Mouse (Mus musculus) myocyte (in vitro differentiated cells): ENCODE data around the gene Fez2. TPM values are rescaled to one million over a fixed set of nuclear protein-coding genes. Genes with fewer than 3 reads are reported as not detected.

Experiments used
- H3K27me3 ChIP-seq: one replicate; pipeline ENCODE4 v1.6.1; 2011; ENCODE audit not compliant: control insufficient read depth, insufficient read depth, insufficient read length
- H3K36me3 ChIP-seq: one replicate; pipeline ENCODE4 v1.6.1; 2011; ENCODE audit not compliant: control insufficient read depth, insufficient read depth
- H3K4me2 ChIP-seq: one replicate; pipeline ENCODE4 v1.6.1; 2011; ENCODE audit warnings: low read depth, control low read depth
- H3K4me3 ChIP-seq: one replicate; pipeline ENCODE4 v1.5.1; 2011; ENCODE audit warnings: mild to moderate bottlenecking, control low read depth, moderate library complexity
- H3K79me2 ChIP-seq: one replicate; pipeline ENCODE4 v1.6.1; 2011; ENCODE audit not compliant: control insufficient read depth, insufficient read depth
- H3ac ChIP-seq: one replicate; pipeline ENCODE4 v1.6.1; 2011; ENCODE audit not compliant: control insufficient read depth, insufficient read length
- CEBPB ChIP-seq: IDR thresholded peaks from 2 replicates; pipeline ENCODE4 v1.6.1; 2011; ENCODE audit warnings: mild to moderate bottlenecking, moderate library complexity; ENCODE audit not compliant: poor library complexity, insufficient read depth, severe bottlenecking
- E2F4 ChIP-seq: IDR thresholded peaks from one replicate; pipeline ENCODE4 v1.6.1; 2011; ENCODE audit warnings: mild to moderate bottlenecking, control low read depth, moderate library complexity; ENCODE audit not compliant: insufficient read depth
- MAX ChIP-seq: IDR thresholded peaks from one replicate; pipeline ENCODE4 v1.6.1; 2011; ENCODE audit warnings: low read depth, mild to moderate bottlenecking, control low read depth
- MYOD1 ChIP-seq, 3 experiments: IDR thresholded peaks; one replicate each; pipeline ENCODE4 v1.6.1; 2011; ENCODE audit warnings: control low read depth in 2 of 3, low read depth in 2 of 3, mild to moderate bottlenecking in 2 of 3, moderate library complexity in 1 of 3; ENCODE audit not compliant: insufficient read length in 2 of 3, control insufficient read depth in 1 of 3
- MYOG ChIP-seq, 3 experiments: IDR thresholded peaks; one replicate each; pipeline ENCODE4 v1.6.1; 2011; ENCODE audit warnings: control low read depth in 2 of 3, low read depth in 2 of 3, mild to moderate bottlenecking in 2 of 3; ENCODE audit not compliant: insufficient read length in 2 of 3, control insufficient read depth in 1 of 3, insufficient read depth in 1 of 3
- POLR2A ChIP-seq: IDR thresholded peaks from one replicate; pipeline ENCODE4 v1.6.1; 2011; ENCODE audit warnings: low read depth, mild to moderate bottlenecking, control low read depth, moderate library complexity; ENCODE audit not compliant: insufficient read length
- POLR2AphosphoS2 ChIP-seq: IDR thresholded peaks from one replicate; pipeline ENCODE4 v1.6.1; 2011; ENCODE audit warnings: low read depth, control low read depth; ENCODE audit not compliant: insufficient read length
- REST ChIP-seq: IDR thresholded peaks from one replicate; pipeline ENCODE4 v1.6.1; 2011; ENCODE audit warnings: mild to moderate bottlenecking, control low read depth, moderate library complexity; ENCODE audit not compliant: insufficient read depth, insufficient read length
- SRF ChIP-seq: IDR thresholded peaks from one replicate; pipeline ENCODE4 v1.6.1; 2011; ENCODE audit warnings: low read depth; ENCODE audit not compliant: control insufficient read depth, insufficient read length
- TCF12 ChIP-seq: IDR thresholded peaks from one replicate; pipeline ENCODE4 v1.6.1; 2011; ENCODE audit warnings: mild to moderate bottlenecking, control low read depth; ENCODE audit not compliant: poor library complexity, insufficient read depth, severe bottlenecking
- TCF3 ChIP-seq: IDR thresholded peaks from one replicate; pipeline ENCODE4 v1.6.1; 2011; ENCODE audit warnings: low read depth, control low read depth; ENCODE audit not compliant: insufficient read length
- USF1 ChIP-seq: IDR thresholded peaks from one replicate; pipeline ENCODE4 v1.6.1; 2011; ENCODE audit warnings: low read depth, mild to moderate bottlenecking, control low read depth, moderate library complexity
- polyA plus RNA-seq: library from polyadenylated mRNA; unstranded; fragments of >200 nt; fragmentation: generic; extraction: Trizol; gene quantifications from one replicate; pipeline ENCODE4 v1.2.1, GENCODE M21; 2012; ENCODE audit warnings: missing spikeins

The Fez2 gene
- polyA plus RNA-seq, 1 experiment, result 19.0 TPM

DNA sequence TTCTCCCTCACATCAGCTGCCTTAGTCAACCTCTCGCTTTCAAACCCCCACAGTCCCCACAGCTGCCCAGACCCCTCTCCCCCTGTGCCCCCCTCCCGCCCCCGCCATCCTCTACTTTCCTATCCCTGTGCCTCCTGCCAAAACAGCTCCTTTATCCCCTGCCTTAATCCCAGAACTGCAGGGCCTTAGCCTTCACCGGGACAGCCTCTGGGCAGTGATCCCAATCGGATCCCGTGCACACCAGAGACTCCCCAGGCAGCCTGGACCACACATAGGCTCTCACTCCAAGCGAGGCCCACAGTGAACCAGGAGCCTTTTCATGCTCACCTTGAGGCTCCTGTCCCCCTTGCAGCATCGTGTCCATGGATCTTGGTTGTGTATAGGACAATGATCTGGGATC is 49.5 kb downstream of the Fez2 start:
- no peak overlapping the region for H3K4me2 ChIP-seq
- H3K79me2 ChIP-seq, result no peaks in the 10 kb centered on the region
- H3K27me3 ChIP-seq, result no peaks in the 10 kb centered on the region
- no peak overlapping the region for H3K4me3 ChIP-seq
- H3K36me3 ChIP-seq, result no peaks in the 10 kb centered on the region
- H3ac ChIP-seq, result no peak overlapping the region
- no peak for TF ChIP-seq USF1
- no peak for TF ChIP-seq MAX
- no peak for TF ChIP-seq SRF
- no peak for TF ChIP-seq MYOD1 (IDR thresholded peaks at IDR 0.05; ENCODE audit: control insufficient read depth in 1 of 3, insufficient read length in 2 of 3, low read depth in 2 of 3)
- TF ChIP-seq E2F4, result no peak
- TF ChIP-seq MYOG (IDR thresholded peaks at IDR 0.05; ENCODE audit: control insufficient read depth in 1 of 3, insufficient read depth in 1 of 3, insufficient read length in 2 of 3, low read depth in 2 of 3), result no peak
- TF ChIP-seq REST, result no peak
- no peak for TF ChIP-seq POLR2AphosphoS2

DNA sequence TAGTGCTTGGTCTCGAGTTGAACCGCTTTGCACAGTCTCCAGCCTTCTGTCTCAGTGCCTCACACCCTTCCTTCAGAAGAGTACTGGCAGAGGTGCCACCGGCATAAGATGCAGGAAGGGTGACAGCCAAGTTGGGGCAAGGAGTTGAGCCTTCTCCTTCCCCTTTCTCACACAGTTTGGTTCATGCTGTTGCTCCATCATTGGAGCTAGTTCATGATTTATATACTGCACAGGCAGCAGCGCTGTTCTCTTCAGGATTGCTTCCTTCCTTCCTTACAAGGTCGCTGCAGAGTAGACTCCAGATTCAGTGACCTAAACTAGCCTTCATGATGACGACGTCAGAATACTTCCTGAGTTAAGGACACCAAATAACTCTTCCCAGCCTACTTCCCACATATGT is 51.9 kb downstream of the Fez2 start:
- Histone ChIP-seq H3K4me3 (no peak overlapping the region), H3K79me2 (no peaks in the 10 kb centered on the region), H3K27me3 (no peaks in the 10 kb centered on the region), H3ac (no peak overlapping the region), H3K4me2 (no peak overlapping the region), H3K36me3 (no peaks in the 10 kb centered on the region)
- no peak for TF ChIP-seq TCF12
- no peak for TF ChIP-seq POLR2AphosphoS2
- no peak for TF ChIP-seq POLR2A
- TF ChIP-seq TCF3, result no peak

GRCm38 (mm10) chr17:78364555-78365302 is 53.2 kb downstream of the Fez2 start:
- Histone ChIP-seq H3K4me3 (no peak overlapping the region), H3K79me2 (no peaks in the 10 kb centered on the region), H3K4me2 (no peak overlapping the region), H3K27me3 (no peaks in the 10 kb centered on the region), H3ac (no peak overlapping the region), H3K36me3 (no peaks in the 10 kb centered on the region)
- TF ChIP-seq REST (no peak), POLR2AphosphoS2 (no peak), SRF (no peak), TCF3 (no peak), MYOG (IDR thresholded peaks at IDR 0.05; ENCODE audit: control insufficient read depth in 1 of 3, insufficient read depth in 1 of 3, insufficient read length in 2 of 3, low read depth in 2 of 3) (no peak), CEBPB (no peak)

DNA sequence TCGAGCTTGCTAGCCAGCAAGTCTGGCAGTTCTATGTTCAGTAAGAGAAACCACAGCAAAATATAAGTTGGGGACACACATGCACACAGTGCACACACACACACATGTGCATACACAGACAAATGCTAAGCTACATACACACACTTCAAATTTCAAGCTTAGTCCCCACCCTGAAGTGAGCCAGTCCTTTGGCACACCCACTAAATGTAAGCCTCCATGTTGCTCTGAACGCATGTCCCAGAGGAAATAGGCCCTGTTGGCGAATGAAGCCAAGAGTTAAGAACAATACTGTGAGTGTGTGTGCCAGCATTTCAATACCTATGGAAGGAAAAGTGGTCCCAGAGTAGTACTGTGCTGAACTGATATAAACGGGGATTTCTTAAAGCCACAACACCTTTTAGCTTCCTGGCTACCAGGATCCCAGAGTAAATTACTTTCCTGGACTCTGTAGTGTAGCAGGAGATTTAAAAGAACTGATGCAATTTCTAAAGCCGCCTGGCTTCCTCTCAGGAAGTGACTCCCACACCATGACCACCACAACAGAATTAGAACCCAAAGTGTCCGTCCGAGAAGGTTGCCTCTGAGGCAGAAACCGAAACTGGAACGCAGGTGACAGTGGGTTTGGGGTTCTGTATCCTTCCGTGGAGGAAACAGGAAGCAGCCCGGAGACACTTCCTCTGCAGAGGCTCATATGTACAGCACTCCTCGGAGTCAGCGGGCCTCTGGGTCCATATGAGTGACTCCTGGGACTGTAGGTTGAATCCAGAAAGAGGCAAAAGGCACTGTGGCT is 55.8 kb downstream of the Fez2 start:
- Histone ChIP-seq H3K27me3 (no peaks in the 10 kb centered on the region), H3K4me2 (no peak overlapping the region), H3K36me3 (no peaks in the 10 kb centered on the region), H3K79me2 (no peaks in the 10 kb centered on the region), H3ac (no peak overlapping the region), H3K4me3 (no peak overlapping the region)
- TF ChIP-seq MYOG (IDR thresholded peaks at IDR 0.05; ENCODE audit: control insufficient read depth in 1 of 3, insufficient read depth in 1 of 3, insufficient read length in 2 of 3, low read depth in 2 of 3) (no peak), POLR2A (no peak), SRF (no peak), TCF3 (no peak), USF1 (no peak), TCF12 (no peak), MAX (no peak), REST (no peak), POLR2AphosphoS2 (no peak), E2F4 (no peak), MYOD1 (IDR thresholded peaks at IDR 0.05; ENCODE audit: control insufficient read depth in 1 of 3, insufficient read length in 2 of 3, low read depth in 2 of 3) (no peak), CEBPB (no peak)

GRCm38 (mm10) chr17:78358251-78358726 is 59.7 kb downstream of the Fez2 start:
- H3K27me3 ChIP-seq, result no peaks in the 10 kb centered on the region
- no peaks in the 10 kb centered on the region for H3K79me2 ChIP-seq
- no peaks in the 10 kb centered on the region for H3K36me3 ChIP-seq
- TF ChIP-seq MYOG (IDR thresholded peaks at IDR 0.05; ENCODE audit: control insufficient read depth in 1 of 3, insufficient read depth in 1 of 3, insufficient read length in 2 of 3, low read depth in 2 of 3) (no peak), TCF12 (no peak), SRF (no peak), E2F4 (no peak), POLR2A (no peak), MYOD1 (IDR thresholded peaks at IDR 0.05; ENCODE audit: control insufficient read depth in 1 of 3, insufficient read length in 2 of 3, low read depth in 2 of 3) (no peak), MAX (no peak), POLR2AphosphoS2 (no peak), REST (no peak), CEBPB (no peak), USF1 (no peak), TCF3 (no peak)
- H3ac ChIP-seq, result no peak overlapping the region
- no peak overlapping the region for H3K4me3 ChIP-seq
- no peak overlapping the region for H3K4me2 ChIP-seq
